Mouse (Mus musculus): ENCODE results near the gene Rdh7. TPM values are rescaled to one million over a fixed set of nuclear protein-coding genes. Genes with fewer than 3 reads are reported as not detected.
"Not testable (repeated sequence)": the region's sequence is repeated elsewhere in the genome, so short reads cannot be mapped to it uniquely, and the experiment has no call there.

The Rdh7 gene
- polyA plus RNA-seq, 1 experiment from 2014 or later, result not detected

DNA sequence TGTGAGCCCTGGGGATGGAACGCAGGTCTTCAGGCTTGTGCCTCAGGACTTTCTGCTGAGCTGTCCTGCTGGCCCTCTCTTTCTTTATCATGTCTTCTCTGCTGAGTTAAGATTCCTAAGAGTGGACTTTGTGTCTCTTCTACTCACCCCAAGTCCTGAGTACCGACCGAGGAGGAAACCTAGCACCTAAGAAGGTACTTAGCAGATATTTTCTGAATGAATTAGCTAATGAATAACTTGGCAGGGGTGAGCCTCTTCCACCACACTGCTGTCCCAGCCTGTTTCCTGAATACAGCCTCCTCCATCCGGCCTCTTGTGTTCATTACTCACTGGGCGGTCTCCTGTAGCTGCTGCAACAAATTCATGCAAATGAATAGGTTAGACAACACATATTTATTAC lies 11.2 kb upstream of the Rdh7 start:
- Histone ChIP-seq H3K36me3 (ENCODE audit: control insufficient read depth, insufficient read depth, low read length) (no peaks in the 10 kb centered on the region), H3K4me3 (ENCODE audit: low read depth, low read length) (no peak overlapping the region)

GRCm38 (mm10) chr10:127898218-127898617 lies 9.6 kb upstream of the Rdh7 start, which contains the start of gene Sdr9c7:
Gene Sdr9c7, plus strand, starts transcription at chr10:127898518.
- Histone ChIP-seq H3K36me3 (ENCODE audit: control insufficient read depth, insufficient read depth, low read length) (no peaks in the 10 kb centered on the region), H3K27ac (replicated peaks; ENCODE audit: low read depth, low read length) (no peak within 1 kb of the TSS), H3K9ac (ENCODE audit: low read depth, low read length) (no peak within 1 kb of the TSS), H3K4me3 (ENCODE audit: low read depth, low read length) (no peak within 1 kb of the TSS), H3K27me3 (replicated peaks; ENCODE audit: control insufficient read depth, insufficient read depth, low read length) (no peaks in the 10 kb centered on the region; the same call in 1 of the 2 replicates), H3K4me2 (ENCODE audit: low read depth, low read length) (no peak within 1 kb of the TSS), H3K9me3 (ENCODE audit: control insufficient read depth, low read length) (no peaks in the 10 kb centered on the region), H3K4me1 (ENCODE audit: control insufficient read depth, insufficient read depth, low read length) (no peaks in the 10 kb centered on the region)
- ATAC-seq (ENCODE audit: low read depth) (no peak), DNase-seq (ENCODE audit: low spot score) (no peak)
- WGBS, result 58% methylated on average over 2 of the region's 2 CpGs

More for the DNA sequence above, 11.2 kb upstream of the Rdh7 start:
- Histone ChIP-seq H3K4me2 (ENCODE audit: low read depth, low read length) (no peak overlapping the region), H3K9ac (ENCODE audit: low read depth, low read length) (no peak overlapping the region), H3K27me3 (replicated peaks; ENCODE audit: control insufficient read depth, insufficient read depth, low read length) (no peaks in the 10 kb centered on the region; the same call in 1 of the 2 replicates), H3K9me3 (ENCODE audit: control insufficient read depth, low read length) (no peaks in the 10 kb centered on the region), H3K4me1 (ENCODE audit: control insufficient read depth, insufficient read depth, low read length) (no peaks in the 10 kb centered on the region), H3K27ac (replicated peaks; ENCODE audit: low read depth, low read length) (no peak overlapping the region)
- 73% methylated on average over 5 of the region's 5 CpGs for whole genome bisulfite sequencing
- DNase-seq (ENCODE audit: low spot score) (no peak), ATAC-seq (ENCODE audit: low read depth) (no peak)

GRCm38 (mm10) chr10:127897506-127897905 lies 8.9 kb upstream of the Rdh7 start:
- Histone ChIP-seq H3K4me2 (ENCODE audit: low read depth, low read length) (no peak overlapping the region), H3K9ac (ENCODE audit: low read depth, low read length) (no peak overlapping the region), H3K36me3 (ENCODE audit: control insufficient read depth, insufficient read depth, low read length) (no peaks in the 10 kb centered on the region), H3K4me1 (ENCODE audit: control insufficient read depth, insufficient read depth, low read length) (no peaks in the 10 kb centered on the region), H3K27ac (replicated peaks; ENCODE audit: low read depth, low read length) (no peak overlapping the region), H3K9me3 (ENCODE audit: control insufficient read depth, low read length) (no peaks in the 10 kb centered on the region), H3K27me3 (replicated peaks; ENCODE audit: control insufficient read depth, insufficient read depth, low read length) (no peaks in the 10 kb centered on the region; the same call in 1 of the 2 replicates), H3K4me3 (ENCODE audit: low read depth, low read length) (no peak overlapping the region)
- DNase-seq (ENCODE audit: low spot score) (no peak), ATAC-seq (ENCODE audit: low read depth) (no peak)
- WGBS, result 77% methylated on average over 3 of the region's 3 CpGs

GRCm38 (mm10) chr10:127896705-127897104 lies 8.1 kb upstream of the Rdh7 start:
- no peaks in the 10 kb centered on the region for H3K9me3 ChIP-seq (ENCODE audit: control insufficient read depth, low read length)
- 58% methylated on average over 5 of the region's 5 CpGs for WGBS
- DNase-seq (ENCODE audit: low spot score) (no peak), ATAC-seq (ENCODE audit: low read depth) (no peak)
- H3K4me2 ChIP-seq (ENCODE audit: low read depth, low read length), result no peak overlapping the region
- no peaks in the 10 kb centered on the region for H3K4me1 ChIP-seq (ENCODE audit: control insufficient read depth, insufficient read depth, low read length)
- no peak overlapping the region for H3K9ac ChIP-seq (ENCODE audit: low read depth, low read length)
- no peak overlapping the region for H3K4me3 ChIP-seq (ENCODE audit: low read depth, low read length)
- no peaks in the 10 kb centered on the region; the same call in 1 of the 2 replicates for H3K27me3 ChIP-seq (replicated peaks; ENCODE audit: control insufficient read depth, insufficient read depth, low read length)
- no peaks in the 10 kb centered on the region for H3K36me3 ChIP-seq (ENCODE audit: control insufficient read depth, insufficient read depth, low read length)
- no peak overlapping the region for H3K27ac ChIP-seq (replicated peaks; ENCODE audit: low read depth, low read length)

- not testable (repeated sequence) for ATAC-seq (ENCODE audit: low read depth)
These were observed 4.8 kb upstream of the Rdh7 start for GRCm38 (mm10) chr10:127893163-127894022.

DNA sequence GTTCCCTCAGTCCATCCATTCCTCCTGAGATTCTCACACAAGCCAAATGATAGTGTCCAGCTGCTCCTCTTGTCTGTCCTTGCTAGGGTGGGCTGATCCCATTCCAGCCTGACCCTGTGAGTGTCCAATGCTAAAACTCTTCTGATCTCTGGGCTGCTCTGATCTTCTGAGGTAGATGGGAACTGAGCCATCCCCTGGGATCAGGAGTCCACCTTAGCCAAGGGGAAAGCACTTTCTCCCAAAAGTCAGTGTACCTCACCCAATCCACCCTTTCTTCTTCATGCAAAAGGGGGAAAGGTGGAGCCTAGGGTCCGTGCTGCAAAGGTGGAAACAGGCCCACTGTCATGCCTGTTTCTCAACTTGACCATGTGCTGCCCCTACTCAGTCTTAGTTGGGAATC lies 2.9 kb upstream of the Rdh7 start:
- no peak for DNase-seq (ENCODE audit: low spot score)
- no peak overlapping the region for H3K4me2 ChIP-seq (ENCODE audit: low read depth, low read length)
- no peak overlapping the region for H3K27ac ChIP-seq (replicated peaks; ENCODE audit: low read depth, low read length)
- H3K9me3 ChIP-seq (ENCODE audit: control insufficient read depth, low read length), result no peaks in the 10 kb centered on the region
- H3K9ac ChIP-seq (ENCODE audit: low read depth, low read length), result no peak overlapping the region
- no peak overlapping the region for H3K4me3 ChIP-seq (ENCODE audit: low read depth, low read length)
- no peaks in the 10 kb centered on the region for H3K4me1 ChIP-seq (ENCODE audit: control insufficient read depth, insufficient read depth, low read length)
- no peak for ATAC-seq (ENCODE audit: low read depth)
- 85% methylated on average over 1 of the region's 1 CpGs for WGBS
- no peaks in the 10 kb centered on the region for H3K27me3 ChIP-seq (replicated peaks; ENCODE audit: control insufficient read depth, insufficient read depth, low read length)
- no peaks in the 10 kb centered on the region for H3K36me3 ChIP-seq (ENCODE audit: control insufficient read depth, insufficient read depth, low read length)

More at GRCm38 (mm10) chr10:127893163-127894022, 4.8 kb upstream of the Rdh7 start:
- not testable (repeated sequence) for H3K36me3 ChIP-seq (ENCODE audit: control insufficient read depth, insufficient read depth, low read length); DNase-seq (ENCODE audit: low spot score); H3K4me3 ChIP-seq (ENCODE audit: low read depth, low read length); H3K9ac ChIP-seq (ENCODE audit: low read depth, low read length); H3K27ac ChIP-seq (replicated peaks; ENCODE audit: low read depth, low read length); H3K4me1 ChIP-seq (ENCODE audit: control insufficient read depth, insufficient read depth, low read length); H3K4me2 ChIP-seq (ENCODE audit: low read depth, low read length); H3K9me3 ChIP-seq (ENCODE audit: control insufficient read depth, low read length); H3K27me3 ChIP-seq (replicated peaks; ENCODE audit: control insufficient read depth, insufficient read depth, low read length)
- WGBS, result 65% methylated on average over 5 of the region's 5 CpGs

- Histone ChIP-seq H3K27me3 (replicated peaks; ENCODE audit: control insufficient read depth, insufficient read depth, low read length) (no peaks in the 10 kb centered on the region), H3K4me3 (ENCODE audit: low read depth, low read length) (no peak overlapping the region), H3K9ac (ENCODE audit: low read depth, low read length) (no peak overlapping the region), H3K9me3 (ENCODE audit: control insufficient read depth, low read length) (no peaks in the 10 kb centered on the region), H3K4me2 (ENCODE audit: low read depth, low read length) (no peak overlapping the region), H3K36me3 (ENCODE audit: control insufficient read depth, insufficient read depth, low read length) (no peaks in the 10 kb centered on the region), H3K4me1 (ENCODE audit: control insufficient read depth, insufficient read depth, low read length) (no peaks in the 10 kb centered on the region), H3K27ac (replicated peaks; ENCODE audit: low read depth, low read length) (no peak overlapping the region)
- ATAC-seq (ENCODE audit: low read depth), result no peak
- 67% methylated on average over 4 of the region's 4 CpGs for WGBS
- DNase-seq (ENCODE audit: low spot score), result no peak
These were observed 1.6 kb downstream of the Rdh7 start for GRCm38 (mm10) chr10:127886971-127887370.

GRCm38 (mm10) chr10:127886551-127886950 lies 2.1 kb downstream of the Rdh7 start:
- DNase-seq (ENCODE audit: low spot score), result no peak
- H3K4me3 ChIP-seq (ENCODE audit: low read depth, low read length), result no peak overlapping the region
- no peaks in the 10 kb centered on the region for H3K27me3 ChIP-seq (replicated peaks; ENCODE audit: control insufficient read depth, insufficient read depth, low read length)
- no peak overlapping the region for H3K9ac ChIP-seq (ENCODE audit: low read depth, low read length)
- WGBS, result 78% methylated on average over 1 of the region's 1 CpGs
- H3K27ac ChIP-seq (replicated peaks; ENCODE audit: low read depth, low read length), result no peak overlapping the region
- ATAC-seq (ENCODE audit: low read depth), result no peak
- H3K9me3 ChIP-seq (ENCODE audit: control insufficient read depth, low read length), result no peaks in the 10 kb centered on the region
- H3K4me2 ChIP-seq (ENCODE audit: low read depth, low read length), result no peak overlapping the region
- H3K4me1 ChIP-seq (ENCODE audit: control insufficient read depth, insufficient read depth, low read length), result no peaks in the 10 kb centered on the region
- H3K36me3 ChIP-seq (ENCODE audit: control insufficient read depth, insufficient read depth, low read length), result no peaks in the 10 kb centered on the region

DNA sequence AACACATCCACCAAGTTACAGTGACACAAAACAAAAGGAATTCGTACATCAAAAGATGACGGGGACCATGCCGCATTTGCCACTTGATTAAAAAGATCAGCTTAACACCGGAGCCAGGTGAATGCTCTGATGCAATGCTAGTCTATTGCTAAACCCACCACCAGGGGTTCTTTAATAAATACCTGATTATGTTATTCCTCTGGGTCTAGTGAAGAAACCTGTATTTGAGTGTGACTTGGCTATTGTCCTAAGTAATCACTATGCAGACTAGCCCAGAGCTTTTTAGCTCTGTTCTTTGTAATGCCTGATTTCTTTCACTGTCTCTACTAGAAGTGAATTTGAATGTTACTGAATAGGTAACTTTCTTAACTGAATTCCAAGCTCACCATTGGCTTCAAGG lies 7.6 kb downstream of the Rdh7 start:
- 79% methylated on average over 4 of the region's 4 CpGs for WGBS

More for the DNA sequence above, 7.6 kb downstream of the Rdh7 start:
- Histone ChIP-seq H3K4me3 (ENCODE audit: low read depth, low read length) (no peak overlapping the region), H3K4me2 (ENCODE audit: low read depth, low read length) (no peak overlapping the region), H3K27ac (replicated peaks; ENCODE audit: low read depth, low read length) (no peak overlapping the region), H3K4me1 (ENCODE audit: control insufficient read depth, insufficient read depth, low read length) (no peaks in the 10 kb centered on the region), H3K27me3 (replicated peaks; ENCODE audit: control insufficient read depth, insufficient read depth, low read length) (no peaks in the 10 kb centered on the region), H3K9me3 (ENCODE audit: control insufficient read depth, low read length) (no peaks in the 10 kb centered on the region), H3K36me3 (ENCODE audit: control insufficient read depth, insufficient read depth, low read length) (no peaks in the 10 kb centered on the region), H3K9ac (ENCODE audit: low read depth, low read length) (no peak overlapping the region)
- ATAC-seq (ENCODE audit: low read depth), result no peak
- no peak for DNase-seq (ENCODE audit: low spot score)
